Mouse (Mus musculus) spleen, adult 2 months (tissue): ENCODE measurements around the gene Tpk1.

Source experiments
- CTCF ChIP-seq: fragments of 200-500 bp; IDR thresholded peaks from 2 replicates; pipeline ENCODE4 v1.5.1; 2011; ENCODE audit warnings: mild to moderate bottlenecking, inconsistent platforms; ENCODE audit not compliant: insufficient read depth, insufficient read length, insufficient replicate concordance; ENCODE audit errors: extremely low read depth
- POLR2A ChIP-seq: fragments of 200-500 bp; IDR thresholded peaks from 2 replicates; pipeline ENCODE4 v1.6.1; 2011; ENCODE audit warnings: low read depth, low read length, inconsistent platforms

- TF ChIP-seq CTCF (no peak), POLR2A (no peak)
Observed at GRCm38 (mm10) chr6:43532822-43533221, 133.3 kb downstream of the Tpk1 start.
